Mouse (Mus musculus) megakaryocyte, adult 5-6 weeks (primary cell): Measurements from ENCODE around the gene Nhsl1. TPM values are rescaled to one million over a fixed set of nuclear protein-coding genes. Genes with fewer than 3 reads are reported as not detected.
"Not testable (repeated sequence)": the region's sequence is repeated elsewhere in the genome, so short reads cannot be mapped to it uniquely, and the experiment has no call there.

Experiments used
- ATAC-seq: 2 replicates; pipeline ENCODE4 v1.8.0; 2016; ENCODE audit warnings: mild to moderate bottlenecking, inconsistent platforms; ENCODE audit not compliant: poor library complexity, severe bottlenecking
- total RNA-seq, 2 experiments: library from RNA; stranded (forward) in 1 of 2; stranded (reverse) in 1 of 2; fragments of 153-499, 151-499 nt in 1 of 2; fragments of 221-1000, 200-1000 nt in 1 of 2; gene quantifications; 2 replicates each; pipeline versions ENCODE4 v1.2.3 to v1.2.4; 2015 to 2017

Gene Nhsl1
- total RNA-seq, 2 experiments from 2014 or later = 0.04 to 1.1 TPM

- ATAC-seq = no peak
These were observed 116.7 kb downstream of the Nhsl1 start for GRCm38 (mm10) chr10:18435454-18435853.

GRCm38 (mm10) chr10:18435938-18436337, 117.2 kb downstream of the Nhsl1 start:
- no peak for ATAC-seq

- ATAC-seq = no peak
These were observed 118.8 kb downstream of the Nhsl1 start for GRCm38 (mm10) chr10:18437584-18437983.

- ATAC-seq = no peak
These were observed 127.0 kb downstream of the Nhsl1 start for GRCm38 (mm10) chr10:18445603-18446358.

- ATAC-seq = no peak
These were observed 127.6 kb downstream of the Nhsl1 start for GRCm38 (mm10) chr10:18446359-18446820.

- no peak for ATAC-seq
These were observed 128.5 kb downstream of the Nhsl1 start for GRCm38 (mm10) chr10:18447299-18447698.

GRCm38 (mm10) chr10:18448896-18449295, 130.1 kb downstream of the Nhsl1 start:
- not testable (repeated sequence) for ATAC-seq

GRCm38 (mm10) chr10:18453380-18453779, 134.6 kb downstream of the Nhsl1 start:
- ATAC-seq = peak; percentile 69

GRCm38 (mm10) chr10:18454161-18454560, 135.4 kb downstream of the Nhsl1 start:
- no peak for ATAC-seq

GRCm38 (mm10) chr10:18455301-18455920, 136.6 kb downstream of the Nhsl1 start:
- ATAC-seq = no peak

- ATAC-seq = no peak
These were observed 139.2 kb downstream of the Nhsl1 start for GRCm38 (mm10) chr10:18457808-18458475.

GRCm38 (mm10) chr10:18461336-18461735, 142.6 kb downstream of the Nhsl1 start:
- ATAC-seq = no peak

- ATAC-seq = no peak
These were observed 144.5 kb downstream of the Nhsl1 start for GRCm38 (mm10) chr10:18463071-18463841.

GRCm38 (mm10) chr10:18468396-18468795, 149.6 kb downstream of the Nhsl1 start:
- ATAC-seq = no peak

- ATAC-seq = peak; percentile 47; the same call in 1 of the 2 replicates
These were observed 150.7 kb downstream of the Nhsl1 start for GRCm38 (mm10) chr10:18469279-18470135.

GRCm38 (mm10) chr10:18470351-18471060, 151.7 kb downstream of the Nhsl1 start:
- no peak for ATAC-seq

GRCm38 (mm10) chr10:18471648-18472047, 152.9 kb downstream of the Nhsl1 start:
- ATAC-seq = no peak

GRCm38 (mm10) chr10:18475126-18475525, 156.3 kb downstream of the Nhsl1 start:
- ATAC-seq = no peak

GRCm38 (mm10) chr10:18478294-18478693, 159.5 kb downstream of the Nhsl1 start:
- ATAC-seq = no peak
